Mouse (Mus musculus): ENCODE results near the gene Vapa. TPM values are rescaled to one million over a fixed set of nuclear protein-coding genes. Genes with fewer than 3 reads are reported as not detected.
"Not testable (repeated sequence)": the region's sequence is repeated elsewhere in the genome, so short reads cannot be mapped to it uniquely, and the experiment has no call there.

The Vapa gene
- polyA plus RNA-seq, 1 experiment from 2014 or later = 244 TPM

DNA sequence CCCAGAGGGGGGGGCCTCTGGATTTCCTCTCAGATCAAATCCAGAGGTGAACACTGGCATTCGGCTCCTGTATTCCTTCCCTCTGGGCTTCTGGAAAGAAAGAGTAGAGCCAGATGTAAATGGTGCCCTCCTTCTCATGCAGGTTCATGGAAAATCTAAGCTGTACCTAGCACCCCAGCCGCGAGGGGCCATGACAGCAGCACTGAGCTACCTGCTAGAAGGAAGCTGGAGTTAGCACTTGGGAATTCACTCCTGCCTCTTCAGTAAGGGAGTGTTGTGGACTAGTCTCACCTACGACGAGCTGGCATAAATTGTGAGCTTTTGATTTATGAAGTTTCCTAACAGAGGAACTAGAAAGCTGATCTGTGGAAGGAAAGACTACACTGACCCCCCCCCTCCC is 30.2 kb upstream of the Vapa start:
- Histone ChIP-seq H3K4me2 (replicated peaks) (no peak overlapping the region), H3K36me3 (no peaks in the 10 kb centered on the region), H3K4me1 (replicated peaks) (peaks cover 18% of the 10 kb centered on the region), H3K27me3 (no peaks in the 10 kb centered on the region), H3K4me3 (replicated peaks) (no peak overlapping the region), H3K9me3 (no peaks in the 10 kb centered on the region), H3K27ac (peak overlapping the region; percentile 67; the same call in 1 of the 2 replicates), H3K9ac (replicated peaks) (no peak overlapping the region)
- 91% methylated on average over 5 of the region's 5 CpGs for WGBS
- no peak for ATAC-seq

DNA sequence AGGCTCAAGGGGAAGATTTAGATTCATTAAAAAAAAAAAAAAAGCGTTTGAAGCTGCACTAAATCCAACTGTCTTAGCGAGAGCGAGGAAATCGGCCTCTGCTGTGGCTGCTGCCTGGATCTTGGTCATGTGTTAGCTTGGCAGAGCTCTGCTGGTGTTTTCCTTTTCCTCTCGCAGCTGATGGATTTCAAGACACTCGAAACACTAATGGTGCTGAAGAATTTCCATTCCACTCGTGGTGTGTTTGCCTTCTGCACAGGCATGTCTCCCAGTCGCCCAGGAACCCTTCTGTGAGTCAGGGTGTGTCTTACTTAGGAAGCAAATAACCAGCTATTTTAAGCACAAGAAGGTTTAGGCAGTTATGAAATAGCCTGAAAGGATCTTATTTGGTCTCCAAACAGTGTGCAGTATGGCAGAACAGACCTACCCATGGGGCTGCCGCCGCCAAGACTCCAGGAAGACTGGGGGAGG is 29.7 kb upstream of the Vapa start:
- H3K9ac ChIP-seq (replicated peaks) = no peak overlapping the region; the same call in 1 of the 2 replicates
- peak overlapping the region; percentile 67 for H3K27ac ChIP-seq
- H3K4me1 ChIP-seq (replicated peaks) = peaks cover 18% of the 10 kb centered on the region
- H3K36me3 ChIP-seq = no peaks in the 10 kb centered on the region
- 32% methylated on average over 10 of the region's 10 CpGs for WGBS
- no peaks in the 10 kb centered on the region for H3K27me3 ChIP-seq
- H3K9me3 ChIP-seq = no peaks in the 10 kb centered on the region
- ATAC-seq = peak; percentile 21; the same call in 1 of the 2 replicates
- no peak overlapping the region; the same call in 1 of the 2 replicates for H3K4me2 ChIP-seq (replicated peaks)
- H3K4me3 ChIP-seq (replicated peaks) = no peak overlapping the region

DNA sequence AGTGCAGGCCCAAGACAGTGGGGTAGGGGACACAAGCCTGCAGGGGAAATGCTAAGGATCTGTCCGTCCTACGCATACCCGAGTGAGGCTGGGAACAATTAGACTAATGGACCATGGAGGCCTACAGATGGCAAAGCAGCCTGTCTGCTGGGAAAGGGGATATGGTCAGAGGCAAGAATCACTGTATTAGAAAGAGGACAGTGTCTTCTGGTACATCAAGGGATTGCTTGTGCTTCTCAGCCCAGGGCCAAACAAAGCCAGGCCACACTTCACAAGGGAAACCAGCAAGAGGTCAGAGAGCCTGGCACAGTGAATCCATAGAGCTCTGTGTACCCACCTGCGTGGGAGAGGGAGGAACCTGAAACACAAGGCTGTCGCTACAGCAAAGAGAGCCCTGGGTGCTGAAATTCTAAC is 29.2 kb upstream of the Vapa start:
- Histone ChIP-seq H3K27me3 (no peaks in the 10 kb centered on the region), H3K27ac (peak overlapping the region; percentile 67; the same call in 1 of the 2 replicates), H3K4me2 (replicated peaks) (no peak overlapping the region), H3K4me1 (replicated peaks) (peaks cover 18% of the 10 kb centered on the region), H3K36me3 (no peaks in the 10 kb centered on the region), H3K9me3 (no peaks in the 10 kb centered on the region), H3K9ac (replicated peaks) (no peak overlapping the region), H3K4me3 (replicated peaks) (no peak overlapping the region)
- 17% methylated on average over 5 of the region's 5 CpGs for WGBS
- ATAC-seq = peak; percentile 60

DNA sequence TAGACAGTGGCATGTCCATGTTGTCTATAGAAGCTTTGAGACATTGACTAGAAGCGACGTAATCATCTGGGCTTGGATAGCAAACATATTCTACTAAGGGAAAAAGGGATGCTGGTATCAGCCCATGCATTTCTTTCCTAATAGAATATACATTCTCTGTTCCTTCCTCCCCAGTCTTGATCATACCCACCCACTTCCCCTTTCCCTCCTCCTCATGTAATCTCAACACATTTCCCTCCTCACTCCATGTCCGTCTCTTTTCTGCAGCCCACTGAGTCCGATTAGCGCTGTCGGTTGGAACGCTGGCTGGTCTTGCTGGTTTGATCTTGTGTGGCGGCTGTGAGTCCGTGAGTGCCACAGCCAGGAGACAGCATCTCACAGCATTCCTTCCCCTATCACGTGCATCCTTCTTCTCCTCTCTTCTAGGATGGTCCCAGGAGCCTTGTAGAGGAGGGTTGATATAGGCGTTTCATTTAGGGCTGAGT is 28.4 kb upstream of the Vapa start, which contains the start of gene Txndc2:
Txndc2 (minus strand) TSS at position 435 of the 485 bp plus-strand sequence.
- Histone ChIP-seq H3K9ac (replicated peaks) (no peak within 1 kb of the TSS), H3K27me3 (no peaks in the 10 kb centered on the region), H3K4me3 (replicated peaks) (no peak within 1 kb of the TSS), H3K36me3 (no peaks in the 10 kb centered on the region), H3K27ac (peak within 1 kb of the TSS; percentile 67), H3K9me3 (no peaks in the 10 kb centered on the region), H3K4me2 (replicated peaks) (no peak within 1 kb of the TSS; the same call in 1 of the 2 replicates), H3K4me1 (replicated peaks) (peaks cover 18% of the 10 kb centered on the region)
- ATAC-seq = no peak
- 90% methylated on average over 11 of the region's 11 CpGs for WGBS

DNA sequence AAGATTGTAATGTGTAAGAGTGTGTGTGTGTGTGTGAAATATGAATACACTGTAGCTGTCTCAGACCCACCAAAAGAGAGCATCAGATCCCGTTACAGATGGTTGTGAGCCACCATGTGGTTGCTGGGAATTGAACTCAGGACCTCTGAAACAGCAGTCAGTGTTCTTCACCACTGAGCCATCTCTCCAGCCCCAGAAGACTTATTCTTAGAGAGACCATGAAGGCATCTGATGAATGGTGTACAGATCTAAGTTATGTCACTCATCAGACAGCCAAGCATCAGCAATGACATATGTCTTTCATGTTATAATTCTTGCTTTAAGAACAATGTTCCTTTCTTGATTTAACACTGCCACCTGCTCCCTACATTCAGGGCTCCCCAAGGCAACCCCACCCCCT is 25.8 kb upstream of the Vapa start:
- no peak overlapping the region for H3K9ac ChIP-seq (replicated peaks)
- no peak overlapping the region for H3K4me3 ChIP-seq (replicated peaks)
- H3K36me3 ChIP-seq = no peaks in the 10 kb centered on the region
- WGBS = 92% methylated on average over 1 of the region's 1 CpGs
- no peak overlapping the region for H3K27ac ChIP-seq
- H3K9me3 ChIP-seq = no peaks in the 10 kb centered on the region
- no peak for ATAC-seq
- no peak overlapping the region for H3K4me2 ChIP-seq (replicated peaks)
- peaks cover 18% of the 10 kb centered on the region for H3K4me1 ChIP-seq (replicated peaks)
- no peaks in the 10 kb centered on the region for H3K27me3 ChIP-seq

DNA sequence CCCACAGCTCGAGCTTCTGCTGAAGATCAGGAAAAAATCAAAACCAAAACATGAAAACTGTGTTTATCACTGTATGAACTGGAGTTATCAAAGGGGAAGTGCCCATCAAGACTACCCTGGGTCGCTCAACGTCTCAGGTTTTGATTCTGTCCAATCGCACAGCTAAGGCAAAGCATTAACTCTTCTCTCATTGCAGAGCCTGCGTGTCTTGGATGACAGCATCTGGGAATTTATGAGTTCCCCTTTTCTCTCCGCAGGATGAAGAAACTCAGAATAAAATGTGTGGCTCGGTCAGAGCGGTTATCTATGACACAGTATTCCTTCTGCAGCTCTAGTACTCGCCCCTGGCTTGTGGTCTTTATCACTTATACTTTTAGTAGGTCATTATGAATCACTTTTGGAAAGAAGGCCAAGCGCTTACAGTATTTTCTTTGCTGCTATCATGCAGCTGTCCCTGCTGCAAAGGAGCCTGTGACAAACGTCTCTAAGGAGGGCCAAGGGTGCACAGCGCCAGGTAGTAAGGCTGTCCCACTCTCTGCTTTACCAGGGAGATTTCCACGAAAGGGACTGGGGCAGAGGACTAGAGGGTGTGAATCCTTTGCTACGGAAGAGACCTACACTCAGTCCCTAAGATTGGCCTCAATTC is 22.5 kb upstream of the Vapa start:
- H3K27me3 ChIP-seq = no peaks in the 10 kb centered on the region
- 88% methylated on average over 14 of the region's 14 CpGs for WGBS
- H3K9ac ChIP-seq (replicated peaks) = no peak overlapping the region
- no peaks in the 10 kb centered on the region for H3K9me3 ChIP-seq
- no peak overlapping the region for H3K27ac ChIP-seq
- H3K36me3 ChIP-seq = no peaks in the 10 kb centered on the region
- no peak overlapping the region for H3K4me3 ChIP-seq (replicated peaks)
- no peak overlapping the region for H3K4me2 ChIP-seq (replicated peaks)
- no peak for ATAC-seq
- no peaks in the 10 kb centered on the region for H3K4me1 ChIP-seq (replicated peaks)

DNA sequence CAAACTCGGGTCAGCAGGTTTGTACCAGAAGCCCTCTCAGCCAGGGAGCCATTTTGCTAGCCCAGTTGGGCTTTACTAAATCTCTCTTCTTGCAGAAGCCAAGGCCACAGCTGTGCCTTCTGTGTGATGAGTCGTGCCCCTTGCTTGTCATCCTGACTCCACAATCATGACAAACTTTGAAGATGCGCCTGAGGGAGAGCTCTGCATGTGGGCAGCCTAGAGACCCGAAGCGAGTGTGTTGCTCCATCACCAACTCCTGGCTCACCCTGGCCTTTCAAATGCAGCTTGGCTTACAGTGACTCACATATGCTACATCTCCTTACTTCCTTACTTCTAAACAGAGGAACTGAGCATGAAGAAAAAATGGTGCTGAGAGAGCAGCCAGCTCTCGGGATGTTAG is 16.6 kb upstream of the Vapa start:
- no peak overlapping the region for H3K4me3 ChIP-seq (replicated peaks)
- 79% methylated on average over 6 of the region's 6 CpGs for WGBS
- no peaks in the 10 kb centered on the region for H3K9me3 ChIP-seq
- H3K4me1 ChIP-seq (replicated peaks) = no peaks in the 10 kb centered on the region
- no peaks in the 10 kb centered on the region for H3K36me3 ChIP-seq
- no peak overlapping the region for H3K4me2 ChIP-seq (replicated peaks)
- no peak overlapping the region for H3K27ac ChIP-seq
- no peak overlapping the region for H3K9ac ChIP-seq (replicated peaks)
- H3K27me3 ChIP-seq = no peaks in the 10 kb centered on the region
- no peak for ATAC-seq

DNA sequence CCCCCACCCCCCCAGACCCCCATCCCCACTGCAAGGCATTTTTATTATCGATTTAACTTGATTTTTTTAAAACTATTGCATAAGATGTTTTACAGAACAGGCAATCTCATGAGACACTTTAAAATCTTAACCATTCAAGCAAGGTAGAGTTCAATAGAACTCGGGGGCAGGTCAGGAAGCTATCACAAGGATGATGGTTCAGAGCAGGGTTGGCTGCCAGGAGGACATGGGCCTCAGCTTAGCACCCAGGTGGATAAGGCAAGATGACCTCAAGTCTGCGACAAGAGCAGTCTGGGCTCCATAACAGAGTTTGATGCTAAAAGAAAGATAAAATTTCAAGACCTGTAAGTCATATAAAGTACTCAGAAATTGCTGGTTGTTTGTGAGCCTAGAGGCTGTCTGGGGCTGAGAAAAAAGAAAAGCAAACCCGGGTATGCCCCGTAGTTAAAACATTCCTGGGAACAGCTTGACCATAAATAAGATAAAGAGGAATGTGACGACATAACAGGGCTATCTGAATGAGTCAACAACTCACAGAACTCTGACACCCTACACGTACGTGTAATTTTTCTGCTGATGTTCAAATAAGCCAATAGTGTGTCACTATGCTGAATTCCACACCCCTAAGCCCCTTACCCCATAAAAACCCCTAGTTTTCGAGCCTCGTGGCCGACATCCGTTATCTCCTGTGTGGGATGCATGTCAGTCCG is 15.6 kb upstream of the Vapa start:
- H3K27ac ChIP-seq; H3K9ac ChIP-seq (replicated peaks); H3K36me3 ChIP-seq; ATAC-seq; H3K4me3 ChIP-seq (replicated peaks); H3K4me1 ChIP-seq (replicated peaks); H3K27me3 ChIP-seq; H3K9me3 ChIP-seq; H3K4me2 ChIP-seq (replicated peaks): not testable (repeated sequence)
- 90% methylated on average over 13 of the region's 13 CpGs for WGBS

DNA sequence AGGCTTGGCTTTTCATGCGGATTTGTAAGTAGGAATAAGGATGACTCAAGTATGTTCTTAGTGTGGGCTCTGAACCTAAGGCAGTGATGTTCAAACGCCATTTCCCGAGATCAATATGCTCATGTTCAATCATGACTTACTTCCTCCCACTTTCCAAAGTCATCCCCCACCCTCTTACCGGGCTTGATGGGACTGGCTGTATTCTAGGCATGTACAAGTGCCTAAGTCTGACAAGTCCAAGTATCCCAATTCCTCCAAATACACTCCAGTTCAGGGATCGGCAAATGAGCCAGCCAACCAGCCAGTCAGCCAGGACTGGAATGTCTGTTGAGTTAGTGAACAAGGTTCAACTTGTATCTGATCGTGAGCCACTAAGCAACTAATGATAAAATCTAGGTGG is 12.9 kb upstream of the Vapa start:
- Histone ChIP-seq H3K9me3 (no peaks in the 10 kb centered on the region; the same call in 1 of the 2 replicates), H3K4me2 (replicated peaks) (no peak overlapping the region), H3K4me3 (replicated peaks) (no peak overlapping the region), H3K4me1 (replicated peaks) (no peaks in the 10 kb centered on the region), H3K36me3 (no peaks in the 10 kb centered on the region), H3K27me3 (no peaks in the 10 kb centered on the region), H3K9ac (replicated peaks) (no peak overlapping the region), H3K27ac (no peak overlapping the region)
- ATAC-seq = no peak
- 92% methylated on average over 6 of the region's 6 CpGs for WGBS

DNA sequence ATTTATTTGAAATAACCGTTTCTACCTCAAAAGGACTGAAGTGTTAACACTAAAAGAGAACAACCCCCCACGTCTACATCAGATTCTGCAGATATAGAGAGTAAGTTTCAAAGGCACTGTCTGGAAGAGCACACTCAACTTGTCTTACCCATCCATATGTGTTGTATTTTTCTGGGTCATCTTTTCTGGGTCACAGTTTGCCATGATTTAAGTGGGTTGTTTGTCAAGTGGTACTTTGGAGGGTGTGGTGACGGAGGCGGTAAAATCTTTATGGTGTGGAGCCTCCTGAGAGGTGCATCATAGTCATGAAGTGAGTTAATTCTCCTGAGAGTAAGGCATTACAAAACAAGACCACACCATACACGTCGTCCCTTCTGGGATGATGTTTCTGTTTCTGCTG is 12.2 kb upstream of the Vapa start:
- Histone ChIP-seq H3K27ac (no peak overlapping the region), H3K4me3 (replicated peaks) (no peak overlapping the region), H3K36me3 (no peaks in the 10 kb centered on the region), H3K4me1 (replicated peaks) (no peaks in the 10 kb centered on the region), H3K4me2 (replicated peaks) (no peak overlapping the region), H3K27me3 (no peaks in the 10 kb centered on the region), H3K9me3 (no peaks in the 10 kb centered on the region; the same call in 1 of the 2 replicates), H3K9ac (replicated peaks) (no peak overlapping the region)
- no peak for ATAC-seq
- 88% methylated on average over 6 of the region's 6 CpGs for WGBS

DNA sequence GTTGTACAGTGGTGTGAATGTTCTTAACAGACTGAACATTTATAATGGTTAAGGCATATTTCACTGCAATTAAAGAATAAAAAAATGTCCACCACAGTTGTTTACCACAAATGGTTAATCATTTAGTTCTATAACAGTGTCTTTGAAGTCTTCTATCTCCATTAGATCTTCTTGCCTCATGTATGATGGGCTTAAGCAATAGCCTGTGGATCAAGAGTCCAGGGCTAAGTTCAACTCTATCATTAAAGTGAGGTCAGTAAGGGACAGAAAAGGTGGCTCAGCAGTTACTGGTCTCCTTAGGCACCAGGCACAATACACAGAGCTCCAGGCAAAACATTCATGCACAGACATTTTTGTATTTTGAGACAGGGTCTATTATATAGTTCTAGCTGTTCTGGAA is 9.8 kb upstream of the Vapa start:
- no peak for ATAC-seq

DNA sequence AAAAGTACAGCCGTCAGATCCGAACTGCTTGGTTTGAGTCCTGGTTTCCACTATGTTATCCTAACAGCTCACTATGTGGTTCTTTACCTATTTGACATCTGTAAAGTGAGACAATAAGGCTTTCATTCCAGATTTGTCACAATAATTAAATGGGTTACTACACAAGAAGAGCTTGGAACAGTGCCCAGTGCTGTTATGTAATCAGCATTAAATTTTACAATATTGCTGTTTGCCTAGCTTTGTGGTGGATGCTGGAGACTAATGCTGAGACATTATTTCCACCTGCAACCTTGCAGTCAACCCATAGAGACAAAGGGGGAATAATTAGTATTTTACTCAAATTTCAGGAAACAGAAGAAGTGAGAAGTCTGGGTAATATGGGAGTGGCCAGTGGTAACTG is 5.1 kb upstream of the Vapa start:
- H3K9ac ChIP-seq (replicated peaks) = no peak overlapping the region
- no peak overlapping the region for H3K27ac ChIP-seq
- no peak overlapping the region for H3K4me3 ChIP-seq (replicated peaks)
- H3K4me2 ChIP-seq (replicated peaks) = no peak overlapping the region
- H3K9me3 ChIP-seq = no peaks in the 10 kb centered on the region
- H3K27me3 ChIP-seq = no peaks in the 10 kb centered on the region; the same call in 1 of the 2 replicates
- no peaks in the 10 kb centered on the region for H3K36me3 ChIP-seq
- WGBS = 86% methylated on average over 2 of the region's 2 CpGs
- 0 out of 2 replicates have a peak, but pooled peaks cover 5% of the 10 kb centered on the region for H3K4me1 ChIP-seq (replicated peaks)
- no peak for ATAC-seq

More for the DNA sequence above, 9.8 kb upstream of the Vapa start:
- Histone ChIP-seq H3K9me3 (no peaks in the 10 kb centered on the region; the same call in 1 of the 2 replicates), H3K36me3 (no peaks in the 10 kb centered on the region), H3K27me3 (no peaks in the 10 kb centered on the region), H3K4me3 (replicated peaks) (no peak overlapping the region), H3K4me2 (replicated peaks) (no peak overlapping the region), H3K27ac (no peak overlapping the region), H3K4me1 (replicated peaks) (no peaks in the 10 kb centered on the region), H3K9ac (replicated peaks) (no peak overlapping the region)

Measured in midbrain, embryonic 13.5 days (tissue).